Mouse (Mus musculus): ENCODE results near the gene Camta1.

DNA sequence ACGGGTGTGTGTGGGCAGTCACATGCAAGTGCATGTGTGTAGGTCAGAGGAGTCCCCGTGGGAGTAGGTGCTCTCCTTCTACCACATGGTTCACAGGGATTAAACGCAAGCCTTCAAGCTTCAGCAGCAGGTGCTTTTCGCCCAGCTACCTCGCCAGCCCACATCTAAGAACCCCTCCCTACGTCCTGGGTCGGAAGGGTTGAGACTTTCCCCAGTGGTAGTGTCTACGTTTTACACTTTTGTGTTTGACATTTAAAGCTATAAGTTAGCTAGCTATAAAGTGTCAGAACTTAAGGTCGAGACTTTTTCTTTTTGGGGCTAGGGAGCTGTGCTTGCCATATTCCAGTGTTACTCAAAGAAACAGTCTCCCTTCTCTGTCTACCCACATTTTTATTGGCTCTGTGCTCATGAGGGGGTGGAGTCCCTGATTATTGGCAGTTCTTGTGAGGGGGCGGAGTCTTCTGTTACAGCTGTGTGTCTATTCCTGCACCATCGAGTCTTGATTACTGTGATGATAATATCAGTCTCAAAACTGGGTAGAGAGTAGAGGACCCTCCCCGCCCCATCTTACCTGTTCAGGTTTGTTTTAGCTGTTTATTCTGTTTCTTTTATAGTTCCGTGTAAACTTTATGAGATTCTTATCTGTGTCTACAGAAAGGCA lies 921.6 kb downstream of the Camta1 start:
- TF ChIP-seq GATA1 (IDR thresholded peaks at IDR 0.05; ENCODE audit: borderline replicate concordance, low read length) = no peak
- TF ChIP-seq FLI1 (IDR thresholded peaks at IDR 0.05; ENCODE audit: low read length) = no peak
